Mouse (Mus musculus) embryo, embryonic 10 days (tissue): ENCODE results near the gene Bag1.

ENCODE experiments used
- DNase-seq: peaks from one replicate; pipeline ENCODE4 v3.0.0-alpha.2; 2015; ENCODE audit warnings: low spot score

Bag1 gene

GRCm38 (mm10) chr4:40948160-40948708 is at the start of gene Bag1, which contains the start of gene Chmp5:
Bag1 (minus strand) TSS chr4:40948294.
Chmp5 (plus strand) TSS chr4:40948407.
- peak; percentile 98 for DNase-seq

GRCm38 (mm10) chr4:40996302-40996701 is 48.2 kb upstream of the Bag1 start:
- DNase-seq = no peak

- DNase-seq = no peak
Observed at GRCm38 (mm10) chr4:40989633-40990032, 41.5 kb upstream of the Bag1 start.

GRCm38 (mm10) chr4:40983686-40984085 is 35.6 kb upstream of the Bag1 start:
- no peak for DNase-seq

- DNase-seq = no peak
Observed at GRCm38 (mm10) chr4:40982486-40982885, 34.4 kb upstream of the Bag1 start.

- DNase-seq = no peak
Observed at GRCm38 (mm10) chr4:40979430-40979829, 31.3 kb upstream of the Bag1 start.

GRCm38 (mm10) chr4:40976651-40977050 is 28.6 kb upstream of the Bag1 start:
- no peak for DNase-seq

GRCm38 (mm10) chr4:40975678-40976077 is 27.6 kb upstream of the Bag1 start:
- DNase-seq = no peak

- DNase-seq = no peak
Observed at GRCm38 (mm10) chr4:40974011-40974410, 25.9 kb upstream of the Bag1 start.

GRCm38 (mm10) chr4:40971744-40972143 is 23.6 kb upstream of the Bag1 start:
- DNase-seq = peak; percentile 72

- DNase-seq = peak; percentile 98
Observed at GRCm38 (mm10) chr4:40970842-40971701, 23.0 kb upstream of the Bag1 start, which contains the start of gene Nfx1. Nfx1 (plus strand) TSS chr4:40970906.

GRCm38 (mm10) chr4:40970592-40970841 is 22.4 kb upstream of the Bag1 start:
- no peak for DNase-seq

- no peak for DNase-seq
Observed at GRCm38 (mm10) chr4:40969781-40970591, 21.9 kb upstream of the Bag1 start.

- DNase-seq = no peak
Observed at GRCm38 (mm10) chr4:40969161-40969560, 21.1 kb upstream of the Bag1 start.

GRCm38 (mm10) chr4:40963536-40963935 is 15.4 kb upstream of the Bag1 start:
- no peak for DNase-seq

GRCm38 (mm10) chr4:40955942-40956341 is 7.8 kb upstream of the Bag1 start:
- DNase-seq = no peak

GRCm38 (mm10) chr4:40953521-40953920 is 5.4 kb upstream of the Bag1 start:
- DNase-seq = peak; percentile 24

GRCm38 (mm10) chr4:40947565-40948159 is 432 bp downstream of the Bag1 start:
- DNase-seq = peak; percentile 49

- no peak for DNase-seq
Observed at GRCm38 (mm10) chr4:40946516-40947121, 1.5 kb downstream of the Bag1 start.

GRCm38 (mm10) chr4:40943651-40944050 is 4.4 kb downstream of the Bag1 start:
- no peak for DNase-seq

- no peak for DNase-seq
Observed at GRCm38 (mm10) chr4:40938793-40939192, 9.3 kb downstream of the Bag1 start.
